Mouse (Mus musculus) intestine, embryonic 16.5 days (tissue): ENCODE results near the gene Hexb. TPM values are rescaled to one million over a fixed set of nuclear protein-coding genes. Genes with fewer than 3 reads are reported as not detected.
A peak's percentile ranks its signal among the peaks of the same experiment; 100 is the strongest.

ENCODE experiments used
- ATAC-seq: fragments of 200-750 bp; cut with Nextera tagmentation; 2 replicates; pipeline ENCODE4 v1.8.0; 2017; ENCODE audit warnings: moderate TSS enrichment, moderate library complexity
- H3K27ac ChIP-seq: fragments of 300-500 bp; sonication (generic); 2 replicates; pipeline ENCODE4 v1.5.1; 2014; ENCODE audit warnings: mild to moderate bottlenecking, low read length
- H3K27me3 ChIP-seq: fragments of 300-500 bp; sonication (generic); replicated peaks from 2 replicates; pipeline ENCODE4 v1.6.1; 2014; ENCODE audit warnings: low read length, control low read depth, mixed read lengths; ENCODE audit not compliant: control insufficient read depth, insufficient read depth
- H3K36me3 ChIP-seq: fragments of 300-500 bp; sonication (generic); 2 replicates; pipeline ENCODE4 v1.6.1; 2014; ENCODE audit warnings: low read length, control low read depth; ENCODE audit not compliant: control insufficient read depth, insufficient read depth
- H3K4me1 ChIP-seq: fragments of 300-500 bp; sonication (generic); 2 replicates; pipeline ENCODE4 v1.6.1; 2014; ENCODE audit warnings: low read length, control low read depth, mixed read lengths; ENCODE audit not compliant: control insufficient read depth, insufficient read depth
- H3K4me2 ChIP-seq: fragments of 300-500 bp; sonication (generic); 2 replicates; pipeline ENCODE4 v1.6.1; 2014; ENCODE audit warnings: low read depth, low read length, control low read depth
- H3K4me3 ChIP-seq: fragments of 300-500 bp; sonication (generic); 2 replicates; pipeline ENCODE4 v1.5.1; 2014; ENCODE audit warnings: mild to moderate bottlenecking, low read length
- H3K9ac ChIP-seq: fragments of 300-500 bp; sonication (generic); 2 replicates; pipeline ENCODE4 v1.6.1; 2014; ENCODE audit warnings: low read depth, low read length
- H3K9me3 ChIP-seq: fragments of 300-500 bp; sonication (generic); 2 replicates; pipeline ENCODE4 v1.6.1; 2016; ENCODE audit warnings: low read length, control low read depth; ENCODE audit not compliant: control insufficient read depth
- WGBS: fragments of 180-500 bp; shearing (Covaris S2); extraction: QIAGEN DNeasy Blood & Tissue Kit; methylation state at CpG from one replicate; pipeline ENCODE4 v1.1.7; 2014; 5-methylcytosine and 5-hydroxymethylcytosine counted together
- polyA plus RNA-seq: library from polyadenylated mRNA; unstranded; fragments of >200 nt; fragmentation: Nextera tagmentation; extraction: Ambion mirVana; gene quantifications from 2 replicates; pipeline ENCODE4 v1.2.1, GENCODE M21; 2015

The Hexb gene
- polyA plus RNA-seq, 1 experiment from 2014 or later, result 142 TPM

DNA sequence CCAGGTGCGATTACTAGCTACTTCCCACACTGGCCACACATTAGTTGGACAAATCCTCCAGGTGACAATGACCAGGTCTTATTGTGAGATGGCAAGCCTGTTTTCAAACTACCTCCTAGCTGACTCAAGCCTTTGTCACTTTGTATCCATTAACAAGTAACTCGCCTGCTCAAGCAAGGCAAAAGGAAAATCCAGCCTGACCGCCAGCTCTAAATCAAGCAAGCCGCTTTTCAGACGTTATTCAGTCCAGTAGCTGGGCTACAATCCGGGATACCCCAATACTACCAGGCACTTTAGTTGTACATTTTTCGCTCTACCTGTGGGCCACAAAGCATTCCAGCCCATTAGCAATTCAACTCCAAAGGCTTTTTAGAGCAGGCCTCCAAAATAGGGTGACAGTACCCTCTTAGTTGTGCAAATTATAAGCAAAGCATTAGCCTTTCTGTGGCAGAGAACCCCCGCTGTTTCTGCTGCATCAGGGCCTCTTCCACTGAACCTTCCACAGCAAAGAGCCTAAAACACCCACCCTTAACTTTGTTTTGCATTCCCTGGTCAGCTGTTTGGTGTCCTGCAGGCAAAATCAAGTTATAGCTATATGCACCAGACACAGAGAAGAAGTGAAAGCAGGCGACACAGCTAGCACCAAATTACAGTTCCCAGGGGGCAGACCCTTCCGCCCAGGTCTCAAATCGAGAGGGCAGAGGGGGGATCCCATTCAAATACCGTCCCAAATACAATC is 1.8 kb downstream of the Hexb start:
- WGBS, result 75% methylated on average over 12 of the region's 12 CpGs
- peaks cover 15% of the 10 kb centered on the region for H3K4me1 ChIP-seq
- no peaks in the 10 kb centered on the region for H3K36me3 ChIP-seq
- no peak for ATAC-seq
- H3K9ac ChIP-seq, result no peak overlapping the region
- no peaks in the 10 kb centered on the region for H3K9me3 ChIP-seq
- H3K4me3 ChIP-seq, result peak overlapping the region; percentile 6; the same call in 1 of the 2 replicates
- no peak overlapping the region for H3K27ac ChIP-seq
- H3K4me2 ChIP-seq, result peak overlapping the region; percentile 73
- no peaks in the 10 kb centered on the region for H3K27me3 ChIP-seq

GRCm38 (mm10) chr13:97193420-97193819 is 4.7 kb downstream of the Hexb start:
- Histone ChIP-seq H3K9ac (no peak overlapping the region), H3K36me3 (no peaks in the 10 kb centered on the region), H3K9me3 (no peaks in the 10 kb centered on the region), H3K4me1 (peaks cover 13% of the 10 kb centered on the region), H3K27me3 (no peaks in the 10 kb centered on the region), H3K27ac (no peak overlapping the region), H3K4me3 (no peak overlapping the region), H3K4me2 (no peak overlapping the region)
- ATAC-seq, result no peak
- 49% methylated on average over 7 of the region's 7 CpGs for WGBS

DNA sequence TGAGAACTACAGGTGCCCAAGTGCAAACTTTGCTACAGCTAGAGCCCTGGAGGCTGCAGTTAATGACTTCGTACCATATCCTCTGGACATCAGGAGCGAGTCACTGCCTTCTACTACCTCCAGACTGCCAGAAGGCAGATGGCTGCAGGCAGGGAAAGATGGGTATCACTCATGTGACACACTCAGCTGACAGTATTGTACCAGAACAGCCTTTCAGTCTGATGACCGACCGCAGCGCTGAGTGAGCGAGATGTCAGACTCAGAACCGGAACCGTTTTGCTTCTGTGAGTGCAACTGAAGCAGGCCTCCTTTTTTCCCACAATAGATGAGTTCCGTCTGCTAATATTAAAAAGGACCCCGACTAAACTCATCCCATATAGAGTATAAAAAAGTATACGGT is 5.5 kb downstream of the Hexb start:
- no peaks in the 10 kb centered on the region for H3K36me3 ChIP-seq
- 89% methylated on average over 11 of the region's 11 CpGs for WGBS
- H3K9me3 ChIP-seq, result no peaks in the 10 kb centered on the region
- no peak overlapping the region for H3K4me3 ChIP-seq
- H3K27me3 ChIP-seq, result no peaks in the 10 kb centered on the region
- H3K9ac ChIP-seq, result no peak overlapping the region
- no peak overlapping the region for H3K27ac ChIP-seq
- H3K4me1 ChIP-seq, result peaks cover 13% of the 10 kb centered on the region
- no peak for ATAC-seq
- H3K4me2 ChIP-seq, result no peak overlapping the region

- 82% methylated on average over 5 of the region's 5 CpGs for WGBS
- no peak overlapping the region for H3K4me3 ChIP-seq
- no peak overlapping the region for H3K9ac ChIP-seq
- no peaks in the 10 kb centered on the region for H3K27me3 ChIP-seq
- no peaks in the 10 kb centered on the region for H3K9me3 ChIP-seq
- H3K4me2 ChIP-seq, result no peak overlapping the region
- ATAC-seq, result no peak
- no peak overlapping the region for H3K27ac ChIP-seq
- no peaks in the 10 kb centered on the region for H3K36me3 ChIP-seq
- peaks cover 10% of the 10 kb centered on the region; the same call in 1 of the 2 replicates for H3K4me1 ChIP-seq
These were observed 10.5 kb downstream of the Hexb start for GRCm38 (mm10) chr13:97187693-97188092.

DNA sequence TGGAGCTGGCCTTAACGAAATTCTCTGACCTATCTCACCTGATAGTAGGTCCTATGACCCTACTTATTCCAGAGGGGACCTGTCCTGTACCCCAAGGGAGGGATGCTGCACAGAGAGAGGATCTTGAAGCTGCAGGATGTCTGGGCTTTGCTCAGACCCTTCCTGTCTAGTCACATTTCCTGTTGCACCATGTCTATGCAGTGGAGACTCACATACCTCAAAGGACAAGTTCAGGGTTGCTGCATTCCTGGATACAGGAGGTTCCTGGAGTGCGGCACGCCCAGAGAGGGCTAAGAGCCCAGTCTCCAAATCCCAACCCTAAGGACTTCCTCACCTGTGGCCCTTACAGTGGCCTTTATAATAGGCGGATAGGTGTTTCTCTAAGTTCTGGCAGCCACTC is 11.8 kb downstream of the Hexb start:
- 82% methylated on average over 4 of the region's 4 CpGs for WGBS
- Histone ChIP-seq H3K4me3 (no peak overlapping the region), H3K9me3 (no peaks in the 10 kb centered on the region), H3K4me1 (peaks cover 10% of the 10 kb centered on the region; the same call in 1 of the 2 replicates), H3K27me3 (no peaks in the 10 kb centered on the region), H3K4me2 (no peak overlapping the region), H3K36me3 (no peaks in the 10 kb centered on the region), H3K27ac (no peak overlapping the region), H3K9ac (no peak overlapping the region)
- no peak for ATAC-seq

DNA sequence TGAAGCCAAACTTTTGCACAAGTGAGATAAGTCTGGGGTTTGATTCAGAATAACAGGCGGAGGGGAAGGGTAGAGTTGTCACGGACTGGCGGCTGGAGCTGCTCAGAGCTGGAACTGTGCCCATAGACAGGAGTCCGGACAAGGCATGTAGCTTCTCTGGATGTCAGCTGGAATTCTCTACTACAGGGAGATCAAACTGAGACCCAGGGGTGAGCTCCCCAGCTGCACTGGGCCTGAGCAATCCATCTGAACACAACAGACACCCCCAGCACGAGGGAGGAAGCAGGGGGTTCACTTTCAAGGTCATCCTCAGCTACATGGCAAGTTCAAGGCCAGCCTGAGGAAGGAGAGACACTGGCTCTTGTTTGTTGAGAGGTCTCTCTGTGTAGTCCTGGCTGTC is 13.5 kb downstream of the Hexb start:
- peak overlapping the region; percentile 80 for H3K27ac ChIP-seq
- peaks cover 10% of the 10 kb centered on the region; the same call in 1 of the 2 replicates for H3K4me1 ChIP-seq
- H3K4me3 ChIP-seq, result no peak overlapping the region
- 23% methylated on average over 5 of the region's 5 CpGs for WGBS
- no peaks in the 10 kb centered on the region for H3K36me3 ChIP-seq
- no peak overlapping the region for H3K4me2 ChIP-seq
- ATAC-seq, result peak; percentile 49
- no peaks in the 10 kb centered on the region for H3K9me3 ChIP-seq
- peak overlapping the region; percentile 46; the same call in 1 of the 2 replicates for H3K9ac ChIP-seq
- H3K27me3 ChIP-seq, result no peaks in the 10 kb centered on the region

- no peaks in the 10 kb centered on the region for H3K27me3 ChIP-seq
- no peaks in the 10 kb centered on the region for H3K36me3 ChIP-seq
- H3K4me2 ChIP-seq, result no peak overlapping the region
- no peaks in the 10 kb centered on the region for H3K9me3 ChIP-seq
- no peak overlapping the region for H3K9ac ChIP-seq
- no peak overlapping the region for H3K4me3 ChIP-seq
- WGBS, result 61% methylated on average over 2 of the region's 2 CpGs
- peak; percentile 80 for ATAC-seq
- peaks cover 10% of the 10 kb centered on the region; the same call in 1 of the 2 replicates for H3K4me1 ChIP-seq
- H3K27ac ChIP-seq, result peak overlapping the region; percentile 80; the same call in 1 of the 2 replicates
These were observed 14.0 kb downstream of the Hexb start for GRCm38 (mm10) chr13:97184168-97184567.

DNA sequence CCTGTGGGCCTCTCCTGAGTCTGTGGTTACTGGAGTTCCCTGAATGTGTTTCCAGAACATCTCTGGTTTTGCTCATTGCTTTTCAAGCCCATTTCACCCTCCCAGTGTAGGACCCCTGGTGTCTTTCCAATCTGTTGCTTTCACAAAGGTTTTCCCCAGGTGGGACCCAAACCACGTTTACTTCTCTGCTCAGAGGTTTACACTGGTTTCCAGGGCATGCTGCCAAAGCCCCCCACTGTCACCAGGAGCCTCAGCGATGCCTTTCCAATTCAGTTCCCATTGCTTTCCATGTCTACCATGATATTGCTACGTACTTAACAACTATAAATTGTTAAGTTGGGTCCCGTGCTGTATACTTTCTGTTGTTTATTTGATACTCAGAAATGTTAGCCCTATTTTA is 15.3 kb downstream of the Hexb start:
- Histone ChIP-seq H3K9me3 (no peaks in the 10 kb centered on the region), H3K36me3 (no peaks in the 10 kb centered on the region), H3K9ac (no peak overlapping the region), H3K4me3 (no peak overlapping the region), H3K27me3 (no peaks in the 10 kb centered on the region), H3K4me2 (no peak overlapping the region), H3K4me1 (peaks cover 10% of the 10 kb centered on the region; the same call in 1 of the 2 replicates), H3K27ac (peak overlapping the region; percentile 40; the same call in 1 of the 2 replicates)
- ATAC-seq, result no peak
- WGBS, result 77% methylated on average over 4 of the region's 4 CpGs

DNA sequence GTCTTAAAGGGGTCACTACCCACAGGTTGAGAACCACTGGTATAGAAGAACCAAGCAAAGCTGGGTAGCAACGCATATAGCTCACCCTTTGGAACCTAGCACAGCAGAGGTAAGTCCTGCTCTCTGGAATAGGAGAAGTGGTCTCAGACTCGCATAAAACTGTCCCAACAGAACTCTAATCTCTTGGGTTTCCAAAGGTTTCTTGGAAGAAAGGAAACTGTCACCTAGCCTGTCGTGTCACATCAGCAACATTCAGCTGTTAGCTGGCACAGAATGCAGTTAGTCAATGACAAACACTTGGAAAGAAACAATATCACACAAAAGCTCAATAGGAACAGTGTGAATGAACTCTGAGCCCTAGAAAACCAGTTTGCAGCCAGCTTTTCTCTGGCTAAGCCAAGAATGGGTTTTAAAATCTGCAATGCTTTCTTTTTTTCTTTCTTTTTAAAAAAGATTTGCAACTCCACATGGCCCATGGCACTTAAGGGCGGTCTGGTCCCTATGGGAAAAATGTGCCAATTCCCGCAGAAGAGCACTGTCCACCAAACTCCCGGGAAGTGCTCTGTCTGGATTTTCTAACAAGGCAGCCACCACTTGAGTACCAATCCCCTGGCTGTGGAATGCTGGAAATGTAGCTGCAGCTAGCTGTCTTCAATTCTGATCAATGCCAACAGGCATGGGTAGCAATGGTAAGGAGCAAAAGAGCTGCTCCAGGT is 17.9 kb downstream of the Hexb start:
- H3K9ac ChIP-seq, result no peak overlapping the region
- no peak overlapping the region for H3K4me3 ChIP-seq
- H3K4me1 ChIP-seq, result peaks cover 10% of the 10 kb centered on the region; the same call in 1 of the 2 replicates
- no peaks in the 10 kb centered on the region for H3K27me3 ChIP-seq
- H3K36me3 ChIP-seq, result peaks cover 5% of the 10 kb centered on the region; the same call in 1 of the 2 replicates
- no peak overlapping the region for H3K4me2 ChIP-seq
- ATAC-seq, result no peak
- no peaks in the 10 kb centered on the region for H3K9me3 ChIP-seq
- 79% methylated on average over 6 of the region's 6 CpGs for WGBS
- H3K27ac ChIP-seq, result no peak overlapping the region
